Mouse (Mus musculus): ENCODE results near the gene Coq4.

DNA sequence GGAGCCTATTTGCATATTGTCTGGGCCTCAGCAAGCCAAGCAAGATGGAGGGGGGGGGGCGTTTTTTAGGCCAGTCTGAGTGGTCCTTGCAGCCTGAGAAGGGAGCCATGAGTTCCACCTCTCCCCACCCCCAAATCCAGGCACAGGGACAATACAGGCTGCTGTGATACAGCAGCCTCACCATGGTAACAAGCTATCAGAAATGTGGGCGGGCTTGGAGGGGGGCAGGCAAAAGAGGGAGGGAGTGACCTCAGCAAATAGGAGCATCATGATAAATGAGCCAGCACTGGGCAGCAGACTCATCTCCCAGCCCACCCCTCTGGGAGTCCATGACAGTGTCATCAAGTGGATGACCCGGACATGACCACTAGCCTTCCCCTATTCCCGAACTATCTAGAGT is 52.2 kb downstream of the Coq4 start:
- TF ChIP-seq POLR2A (IDR thresholded peaks at IDR 0.05; ENCODE audit: low read depth, low read length) (no peak), CTCF (IDR thresholded peaks at IDR 0.05; ENCODE audit: extremely low read depth, insufficient read depth, insufficient read length, insufficient replicate concordance) (no peak)
